Mouse (Mus musculus) cerebellum, adult 8-10 months (tissue): ENCODE measurements around the gene Slc35d3.
A peak's percentile ranks its signal among the peaks of the same experiment; 100 is the strongest.

Source experiments
- DNase-seq: peaks from one replicate; pipeline ENCODE4 v3.0.0; 2022

The Slc35d3 gene

GRCm38 (mm10) chr10:19850998-19851691, at the start of gene Slc35d3:
Slc35d3 (minus strand) TSS chr10:19851459.
- DNase-seq: no peak

- no peak for DNase-seq
These were observed 48.9 kb upstream of the Slc35d3 start for GRCm38 (mm10) chr10:19900191-19900590.

GRCm38 (mm10) chr10:19893976-19894375, 42.7 kb upstream of the Slc35d3 start:
- peak; percentile 34 for DNase-seq

GRCm38 (mm10) chr10:19893146-19893545, 41.9 kb upstream of the Slc35d3 start:
- DNase-seq: no peak

GRCm38 (mm10) chr10:19891686-19892085, 40.4 kb upstream of the Slc35d3 start:
- no peak for DNase-seq

- DNase-seq: no peak
These were observed 38.6 kb upstream of the Slc35d3 start for GRCm38 (mm10) chr10:19889908-19890307.

- no peak for DNase-seq
These were observed 35.0 kb upstream of the Slc35d3 start for GRCm38 (mm10) chr10:19886249-19886648.

- no peak for DNase-seq
These were observed 33.1 kb upstream of the Slc35d3 start for GRCm38 (mm10) chr10:19884409-19884808.

GRCm38 (mm10) chr10:19880437-19880836, 29.2 kb upstream of the Slc35d3 start:
- DNase-seq: no peak

GRCm38 (mm10) chr10:19879161-19879560, 27.9 kb upstream of the Slc35d3 start:
- DNase-seq: no peak

- DNase-seq: no peak
These were observed 26.4 kb upstream of the Slc35d3 start for GRCm38 (mm10) chr10:19877679-19878078.

GRCm38 (mm10) chr10:19877257-19877656, 26.0 kb upstream of the Slc35d3 start:
- DNase-seq: no peak

GRCm38 (mm10) chr10:19876669-19877068, 25.4 kb upstream of the Slc35d3 start:
- no peak for DNase-seq

GRCm38 (mm10) chr10:19875346-19875745, 24.1 kb upstream of the Slc35d3 start:
- no peak for DNase-seq

- DNase-seq: no peak
These were observed 4.5 kb upstream of the Slc35d3 start for GRCm38 (mm10) chr10:19855597-19856306.

GRCm38 (mm10) chr10:19853609-19854008, 2.4 kb upstream of the Slc35d3 start:
- DNase-seq: no peak

GRCm38 (mm10) chr10:19852776-19853175, 1.5 kb upstream of the Slc35d3 start:
- DNase-seq: no peak

GRCm38 (mm10) chr10:19850544-19850997, 688 bp downstream of the Slc35d3 start:
- no peak for DNase-seq

GRCm38 (mm10) chr10:19849771-19850365, 1.4 kb downstream of the Slc35d3 start:
- DNase-seq: no peak

- no peak for DNase-seq
These were observed 2.1 kb downstream of the Slc35d3 start for GRCm38 (mm10) chr10:19848928-19849770.

- no peak for DNase-seq
These were observed 11.4 kb downstream of the Slc35d3 start for GRCm38 (mm10) chr10:19839836-19840235.

- no peak for DNase-seq
These were observed 15.2 kb downstream of the Slc35d3 start for GRCm38 (mm10) chr10:19835887-19836710.
